ENCODE assay signal across 8 mouse cellular contexts in the genomic region with DNA sequence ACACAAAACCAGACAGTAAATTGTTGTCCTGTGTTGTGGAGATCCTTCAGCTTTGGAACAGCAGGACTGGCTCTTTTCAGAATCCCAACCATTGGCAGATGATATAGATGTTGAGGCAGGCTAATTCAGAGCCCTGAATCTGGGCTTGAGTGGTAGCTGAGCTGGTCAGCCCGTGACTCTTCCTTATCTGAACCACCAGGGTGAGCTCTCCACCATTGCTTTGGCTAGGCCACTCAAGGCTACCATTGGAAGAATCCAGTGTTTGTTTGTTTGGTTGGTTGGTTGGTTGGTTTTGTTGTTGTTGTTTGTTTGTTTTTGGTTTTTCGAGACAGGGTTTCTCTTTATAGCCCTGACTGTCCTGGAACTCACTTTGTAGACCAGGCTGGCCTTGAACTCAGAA. TPM values are rescaled to one million over a fixed set of nuclear protein-coding genes. Genes with fewer than 3 reads are reported as not detected.
A peak's percentile ranks its signal among the peaks of the same experiment; 100 is the strongest.
DNase-seq lines count a peak whose midpoint lies in the region; ATAC-seq and TF ChIP-seq lines count a peak whose summit lies in the region.

No protein-coding gene starts in this region.

- H3K4me1 ChIP-seq in spleen, adult 2 months (ENCODE audit: control insufficient read depth, insufficient read depth, insufficient read length) = no peaks in the 10 kb centered on the region
- no peaks in the 10 kb centered on the region for H3K4me1 ChIP-seq in stomach, embryonic 15.5 days

- H3K36me3 ChIP-seq in spleen, adult 2 months (ENCODE audit: control insufficient read depth, insufficient read depth, low read length) = no peaks in the 10 kb centered on the region
- H3K36me3 ChIP-seq in stomach, embryonic 15.5 days = no peaks in the 10 kb centered on the region

- no peak for ATAC-seq in cerebellum, adult (ENCODE audit: insufficient number of reproducible peaks, low FRiP score, low TSS enrichment)
- ATAC-seq in stomach, embryonic 15.5 days (ENCODE audit: insufficient read depth, low FRiP score, low read depth) = peak; percentile 68; the same call in 1 of the 2 replicates

- H3K9me3 ChIP-seq in stomach, embryonic 15.5 days = no peaks in the 10 kb centered on the region

- H3K27me3 ChIP-seq in spleen, adult 2 months (ENCODE audit: control insufficient read depth, insufficient read depth, low read length) = no peaks in the 10 kb centered on the region
- no peaks in the 10 kb centered on the region for H3K27me3 ChIP-seq in stomach, embryonic 15.5 days (replicated peaks)

- DNase-seq in cerebellum, adult 9-10 months = peak; percentile 6
- no peak for DNase-seq in spleen, adult 2 months (ENCODE audit: low read depth in 1 of 2, low spot score in 2 of 2)
- DNase-seq in spleen, postnatal 14 days (ENCODE audit: low spot score in 2 of 2) = no peak
- peak; percentile 73 for DNase-seq in liver
- DNase-seq in right cerebral cortex, postnatal 25 days = no peak
- DNase-seq in cerebellum, postnatal 36 days = no peak

- H3K4me2 ChIP-seq in stomach, embryonic 15.5 days = no peak overlapping the region

- no peak for TF ChIP-seq POLR2A in spleen, adult 2 months (IDR thresholded peaks at IDR 0.05; ENCODE audit: low read depth, low read length)

- TF ChIP-seq CTCF in spleen, adult 2 months (IDR thresholded peaks at IDR 0.05; ENCODE audit: extremely low read depth, insufficient read depth, insufficient read length, insufficient replicate concordance) = peak; percentile 31; the same call in 1 of the 2 replicates

- H3K9ac ChIP-seq in stomach, embryonic 15.5 days = no peak overlapping the region

- no peak overlapping the region for H3K27ac ChIP-seq in spleen, adult 2 months (ENCODE audit: insufficient read depth, low read length)
- no peak overlapping the region for H3K27ac ChIP-seq in stomach, embryonic 15.5 days

- 84% methylated on average over 2 of the region's 2 CpGs for WGBS in spleen, adult 2 months
- 79% methylated on average over 2 of the region's 2 CpGs for WGBS in stomach, embryonic 15.5 days

- no peak overlapping the region for H3K4me3 ChIP-seq in spleen, adult 2 months (ENCODE audit: extremely low read depth, insufficient read depth, insufficient read length)
- no peak overlapping the region for H3K4me3 ChIP-seq in stomach, embryonic 15.5 days (replicated peaks)

RNA-seq across cellular contexts. Expression of gene Lancl2, which starts 41.0 kb away (rescaled TPM):
- 2.0 and 2.1 TPM in 2 replicates for polyA plus RNA-seq in spleen, adult 2 months (2012; rRNA removed)
- polyA plus RNA-seq in stomach, embryonic 15.5 days (2015; fragmentation: Nextera tagmentation; extraction: Ambion mirVana) = 19.5 and 21.6 TPM in 2 replicates

RNA-seq across cellular contexts. Expression of gene Pyurf, which starts 51.5 kb away (rescaled TPM):
- polyA plus RNA-seq in spleen, adult 2 months (2012; rRNA removed) = 4.0 and 6.8 TPM in 2 replicates
- 18.1 and 18.2 TPM in 2 replicates for polyA plus RNA-seq in stomach, embryonic 15.5 days (2015; fragmentation: Nextera tagmentation; extraction: Ambion mirVana)

Comparison
In these comparisons a context has a peak if more than half of its experiments do, and no peak if none do; other contexts are left out.
1. DNase-seq: peak in cerebellum, adult 9-10 months (single experiment) and liver (single experiment); none in spleen, adult 2 months (0 of 2), spleen, postnatal 14 days (0 of 2), right cerebral cortex, postnatal 25 days (single experiment) and cerebellum, postnatal 36 days (0 of 2).